Mouse (Mus musculus): ENCODE data around the gene Sf3a2.
A peak's percentile ranks its signal among the peaks of the same experiment; 100 is the strongest.

DNA sequence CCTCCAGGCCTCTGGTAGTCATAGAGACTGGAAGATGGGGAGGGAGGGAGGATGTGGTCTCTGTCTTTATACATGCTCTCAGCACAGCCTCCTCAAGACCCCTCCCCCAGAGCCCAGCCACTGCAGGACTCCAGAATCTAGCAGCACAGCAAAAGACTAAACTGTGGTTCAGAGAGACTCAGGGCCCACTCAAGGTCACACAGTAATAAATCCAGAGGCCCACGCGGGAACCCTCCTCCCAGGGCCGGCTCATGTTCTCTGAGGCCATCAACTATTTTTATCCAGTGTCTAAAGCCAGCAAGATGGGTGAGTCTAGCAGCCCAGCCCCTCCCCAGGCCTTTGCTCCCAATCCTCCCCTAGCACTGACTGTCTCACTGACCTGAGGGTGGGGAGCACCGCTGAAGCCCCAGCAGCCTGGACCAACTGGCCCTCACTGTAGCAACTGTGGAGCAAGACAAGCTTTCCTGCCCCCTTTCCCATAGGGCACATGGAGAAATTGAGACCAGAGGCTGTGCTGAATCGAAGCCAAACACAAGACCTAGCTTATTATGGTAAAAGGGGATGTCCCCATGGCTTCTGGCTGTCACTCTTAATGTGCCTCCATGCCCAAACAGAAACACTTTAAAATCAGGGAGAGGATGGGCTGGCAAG is 14.5 kb downstream of the Sf3a2 start:
- peak; percentile 51 for TF ChIP-seq POLR2A (IDR thresholded peaks at IDR 0.05; ENCODE audit: insufficient read length, low read depth)
- no peak for TF ChIP-seq TCF3 (IDR thresholded peaks at IDR 0.05; ENCODE audit: insufficient read length, low read depth)
- peak; percentile 29 for TF ChIP-seq SRF (IDR thresholded peaks at IDR 0.05; ENCODE audit: control insufficient read depth, insufficient read length, low read depth)
- peak; percentile 10 for TF ChIP-seq POLR2AphosphoS2 (IDR thresholded peaks at IDR 0.05; ENCODE audit: insufficient read length, low read depth)
- TF ChIP-seq MYOG (IDR thresholded peaks at IDR 0.05; ENCODE audit: control insufficient read depth in 1 of 3, insufficient read depth in 1 of 3, insufficient read length in 2 of 3, low read depth in 2 of 3), result peak in 2 of 3 experiments; percentile 20 to 62
- peak in 2 of 3 experiments; percentile 27 for TF ChIP-seq MYOD1 (IDR thresholded peaks at IDR 0.05; ENCODE audit: control insufficient read depth in 1 of 3, insufficient read length in 2 of 3, low read depth in 2 of 3)
